Mouse (Mus musculus) forebrain, embryonic 10.5 days (tissue): ENCODE results near the gene Kirrel3. TPM values are rescaled to one million over a fixed set of nuclear protein-coding genes. Genes with fewer than 3 reads are reported as not detected.

ENCODE experiments used
- DNase-seq: peaks from one replicate; pipeline ENCODE4 v3.0.0-alpha.2; 2017; ENCODE audit warnings: low spot score; ENCODE audit errors: extremely low spot score
- H3K27ac ChIP-seq: fragments of 300-500 bp; sonication (generic); 2 replicates; pipeline ENCODE4 v1.5.1; 2016; ENCODE audit warnings: mild to moderate bottlenecking
- H3K27me3 ChIP-seq: fragments of 300-500 bp; sonication (generic); 2 replicates; pipeline ENCODE4 v1.6.1; 2016; ENCODE audit warnings: mild to moderate bottlenecking; ENCODE audit not compliant: poor library complexity, severe bottlenecking
- H3K36me3 ChIP-seq: fragments of 300-500 bp; sonication (generic); replicated peaks from 2 replicates; pipeline ENCODE4 v1.6.1; 2016; ENCODE audit warnings: mild to moderate bottlenecking, moderate library complexity
- H3K4me1 ChIP-seq: fragments of 300-500 bp; sonication (generic); 2 replicates; pipeline ENCODE4 v1.6.1; 2016
- H3K4me3 ChIP-seq: fragments of 300-500 bp; sonication (generic); 2 replicates; pipeline ENCODE4 v1.5.1; 2016; ENCODE audit warnings: mild to moderate bottlenecking, moderate library complexity
- H3K9me3 ChIP-seq: fragments of 300-500 bp; sonication (generic); 2 replicates; pipeline ENCODE4 v1.6.1; 2016; ENCODE audit warnings: mild to moderate bottlenecking, moderate library complexity
- WGBS: fragments of 180-500 bp; shearing (Covaris S2); methylation state at CpG from one replicate; pipeline ENCODE4 v1.1.7; 2016; 5-methylcytosine and 5-hydroxymethylcytosine counted together
- polyA plus RNA-seq: library from polyadenylated mRNA; unstranded; fragments of >200 nt; fragmentation: Nextera tagmentation; extraction: Ambion mirVana; gene quantifications from 2 replicates; pipeline ENCODE4 v1.2.1, GENCODE M21; 2016

The Kirrel3 gene
- polyA plus RNA-seq, 1 experiment from 2014 or later, result 3.0 TPM

DNA sequence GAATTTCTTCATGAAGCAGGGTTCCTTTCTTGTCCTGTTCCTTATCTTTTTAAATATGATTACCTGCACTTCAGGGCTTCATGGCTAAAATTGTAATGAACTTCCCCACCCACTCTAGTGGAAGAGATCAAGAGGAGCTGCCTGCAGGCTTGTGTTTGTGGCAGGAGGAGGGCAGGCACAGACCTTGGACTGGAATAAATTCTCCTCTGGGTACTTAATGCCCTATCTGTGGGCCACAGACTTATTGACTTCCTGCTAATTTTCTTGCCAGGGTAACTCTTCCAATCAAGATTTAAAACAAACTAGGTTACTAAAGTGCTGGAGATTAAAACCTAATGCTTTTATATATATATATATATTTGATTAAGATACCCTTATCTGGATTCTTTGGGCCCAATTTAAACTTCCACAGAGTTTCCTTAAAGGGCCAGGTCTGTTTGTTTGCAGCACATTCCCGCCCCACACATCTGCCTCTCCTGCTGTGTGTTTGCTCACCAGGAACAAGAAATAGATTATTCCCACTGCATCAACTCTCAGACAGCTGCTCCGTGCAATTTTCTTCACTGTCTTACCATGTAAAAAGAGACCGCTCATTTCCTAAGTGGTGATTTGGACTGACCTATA, 229.4 kb downstream of the Kirrel3 start:
- Histone ChIP-seq H3K4me3 (no peak overlapping the region), H3K4me1 (peaks cover 8% of the 10 kb centered on the region), H3K9me3 (no peaks in the 10 kb centered on the region), H3K27ac (no peak overlapping the region), H3K27me3 (peaks cover 37% of the 10 kb centered on the region), H3K36me3 (no peaks in the 10 kb centered on the region)
- no peak for DNase-seq
- WGBS, result 61% methylated on average over 3 of the region's 3 CpGs

DNA sequence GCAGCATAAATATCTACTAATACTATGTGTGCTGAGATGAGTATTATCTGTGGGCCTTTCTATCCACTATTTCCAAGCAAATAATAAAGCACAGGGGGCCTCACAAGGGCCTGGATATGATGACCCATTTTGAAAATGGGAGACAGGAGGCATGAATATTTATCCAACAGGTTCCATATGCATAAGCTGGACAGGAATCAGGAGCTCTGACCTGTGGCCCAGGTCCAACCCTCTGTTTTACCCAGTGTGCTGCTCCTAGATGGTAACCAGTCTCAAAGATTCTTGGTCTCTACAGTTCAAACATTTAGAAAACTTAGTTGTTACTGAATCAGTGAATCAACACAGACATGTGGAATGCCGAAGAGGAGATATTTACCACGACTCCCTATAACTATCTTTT, 230.8 kb downstream of the Kirrel3 start:
- Histone ChIP-seq H3K9me3 (no peaks in the 10 kb centered on the region), H3K4me3 (no peak overlapping the region), H3K4me1 (peaks cover 12% of the 10 kb centered on the region), H3K27me3 (peaks cover 46% of the 10 kb centered on the region), H3K36me3 (no peaks in the 10 kb centered on the region), H3K27ac (no peak overlapping the region)
- 83% methylated on average over 2 of the region's 2 CpGs for WGBS
- no peak for DNase-seq

DNA sequence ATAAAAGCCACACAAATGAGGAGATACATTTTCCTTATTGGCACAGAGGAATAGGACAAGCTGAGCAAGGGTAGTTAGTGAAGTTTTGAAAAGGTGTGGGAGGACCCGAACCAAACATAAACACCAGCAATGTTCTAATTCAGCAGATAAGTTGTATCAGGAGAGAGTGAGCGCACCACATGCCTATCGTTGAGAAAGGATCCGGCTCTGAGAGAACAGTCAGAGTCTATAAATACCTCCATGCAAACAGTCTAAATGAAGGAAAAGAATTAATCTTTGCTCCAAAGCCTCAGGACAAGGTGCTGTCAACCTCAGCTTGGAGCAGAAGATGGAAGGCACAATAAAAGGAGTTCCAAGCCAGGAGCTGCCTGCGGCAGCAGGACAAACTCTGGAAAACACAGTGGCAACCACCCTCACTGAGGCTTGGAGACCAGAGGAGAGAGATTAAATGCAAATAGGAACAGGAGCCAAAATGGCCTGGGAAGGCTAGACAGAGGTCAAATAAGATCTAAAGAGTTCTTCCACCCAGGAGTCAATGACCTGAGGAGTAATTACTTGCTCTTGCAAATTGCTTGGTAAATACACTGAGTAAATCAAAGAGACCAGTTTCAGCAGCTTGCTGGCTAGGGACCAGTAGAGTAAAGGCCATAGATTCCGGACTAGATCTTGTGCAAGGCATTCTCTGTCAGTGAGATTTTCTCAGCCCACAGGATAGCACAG, 235.9 kb downstream of the Kirrel3 start:
- no peak for DNase-seq
- no peaks in the 10 kb centered on the region for H3K36me3 ChIP-seq
- H3K9me3 ChIP-seq, result no peaks in the 10 kb centered on the region
- peaks cover 21% of the 10 kb centered on the region for H3K4me1 ChIP-seq
- H3K4me3 ChIP-seq, result no peak overlapping the region
- H3K27ac ChIP-seq, result no peak overlapping the region
- peaks cover 28% of the 10 kb centered on the region for H3K27me3 ChIP-seq
- 59% methylated on average over 6 of the region's 6 CpGs for WGBS

DNA sequence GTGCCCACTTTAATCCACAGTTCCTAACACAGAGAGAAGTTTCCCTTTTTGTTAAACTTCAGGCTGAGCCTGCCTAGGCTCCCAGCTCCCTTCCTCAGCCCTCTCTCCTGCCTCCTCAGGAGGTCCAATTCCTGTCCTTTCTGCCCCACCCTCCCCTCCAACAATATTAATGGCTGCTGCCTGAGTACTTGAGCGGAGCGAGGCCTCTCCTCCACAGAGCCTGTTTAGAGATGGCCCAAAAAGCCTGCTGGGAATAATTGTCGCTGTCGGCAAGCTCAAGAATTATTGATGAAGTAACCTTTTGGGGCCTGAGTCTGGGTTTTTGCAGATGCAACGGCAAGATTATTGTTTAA, 236.5 kb downstream of the Kirrel3 start:
- Histone ChIP-seq H3K4me1 (peaks cover 21% of the 10 kb centered on the region), H3K27me3 (peaks cover 28% of the 10 kb centered on the region), H3K4me3 (no peak overlapping the region), H3K36me3 (no peaks in the 10 kb centered on the region), H3K9me3 (no peaks in the 10 kb centered on the region), H3K27ac (peak overlapping the region; percentile 54; the same call in 1 of the 2 replicates)
- DNase-seq, result no peak
- 28% methylated on average over 5 of the region's 5 CpGs for WGBS

DNA sequence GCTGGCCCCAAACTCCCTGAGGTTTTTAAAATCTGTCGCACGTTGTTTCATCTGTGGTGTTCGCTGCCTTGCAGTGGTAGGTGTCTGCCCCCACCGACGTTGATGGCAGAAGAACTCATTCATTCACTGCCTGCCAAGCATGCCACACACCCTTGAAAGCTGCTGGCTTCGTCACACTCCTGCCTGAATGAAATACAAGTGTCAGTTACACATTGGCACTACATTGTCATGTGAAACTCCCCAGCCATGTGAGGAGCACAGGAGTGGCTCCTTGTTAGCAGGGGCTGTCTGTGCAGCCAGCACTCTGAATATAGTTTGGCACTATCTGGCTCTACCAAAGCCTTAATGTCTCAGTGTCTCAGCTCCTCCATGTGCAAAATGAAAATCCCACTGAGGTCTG, 246.8 kb downstream of the Kirrel3 start:
- no peaks in the 10 kb centered on the region for H3K9me3 ChIP-seq
- DNase-seq, result no peak
- H3K4me3 ChIP-seq, result no peak overlapping the region
- no peaks in the 10 kb centered on the region for H3K27me3 ChIP-seq
- H3K4me1 ChIP-seq, result peaks cover 15% of the 10 kb centered on the region
- H3K27ac ChIP-seq, result no peak overlapping the region
- 82% methylated on average over 6 of the region's 6 CpGs for WGBS
- no peaks in the 10 kb centered on the region for H3K36me3 ChIP-seq

DNA sequence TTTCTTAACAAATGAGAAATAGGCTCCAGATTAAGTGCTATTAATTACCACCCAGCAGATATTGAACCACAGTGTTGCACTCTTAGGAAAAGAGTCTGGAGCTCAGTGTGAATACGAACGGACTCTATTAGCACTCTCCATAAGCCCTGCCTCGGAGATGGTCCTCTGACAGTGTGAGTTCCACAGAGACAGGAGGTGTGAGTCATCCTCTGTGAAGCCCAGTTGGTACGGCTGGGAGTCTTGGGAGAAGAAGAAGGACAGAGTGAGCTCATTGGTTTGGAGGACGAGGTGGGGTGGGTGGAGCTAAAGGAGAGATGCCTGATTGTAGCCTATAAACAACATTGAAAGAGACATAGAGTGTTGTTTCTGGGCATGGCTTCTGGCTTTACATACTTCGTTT, 247.9 kb downstream of the Kirrel3 start:
- H3K9me3 ChIP-seq, result no peaks in the 10 kb centered on the region
- 77% methylated on average over 6 of the region's 6 CpGs for WGBS
- no peak overlapping the region for H3K4me3 ChIP-seq
- H3K36me3 ChIP-seq, result no peaks in the 10 kb centered on the region
- H3K27ac ChIP-seq, result no peak overlapping the region
- H3K4me1 ChIP-seq, result peaks cover 15% of the 10 kb centered on the region
- DNase-seq, result no peak
- H3K27me3 ChIP-seq, result no peaks in the 10 kb centered on the region

DNA sequence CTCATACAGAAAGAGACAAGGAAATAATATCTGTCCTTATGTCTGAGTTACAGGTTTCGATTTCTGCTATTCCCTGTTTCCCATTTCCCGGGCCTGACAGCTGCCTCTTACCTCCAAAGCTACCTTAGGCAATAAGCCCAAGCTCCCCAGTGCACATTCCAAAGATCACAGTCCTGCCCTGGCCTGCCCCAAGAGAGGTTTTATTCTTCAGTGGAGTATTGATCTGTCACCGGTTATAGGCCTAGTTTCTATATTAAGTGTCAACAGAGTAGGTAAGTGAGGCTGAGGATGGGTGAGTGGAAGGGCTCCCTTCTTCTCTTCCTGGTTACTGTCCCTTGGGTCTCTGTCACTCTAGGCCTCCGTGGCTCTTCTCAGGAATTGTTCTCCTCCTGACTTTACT, 249.3 kb downstream of the Kirrel3 start:
- H3K36me3 ChIP-seq, result no peaks in the 10 kb centered on the region
- DNase-seq, result no peak
- no peaks in the 10 kb centered on the region for H3K27me3 ChIP-seq
- no peak overlapping the region for H3K27ac ChIP-seq
- WGBS, result 92% methylated on average over 4 of the region's 4 CpGs
- no peak overlapping the region for H3K4me3 ChIP-seq
- peaks cover 21% of the 10 kb centered on the region for H3K4me1 ChIP-seq
- H3K9me3 ChIP-seq, result no peaks in the 10 kb centered on the region

DNA sequence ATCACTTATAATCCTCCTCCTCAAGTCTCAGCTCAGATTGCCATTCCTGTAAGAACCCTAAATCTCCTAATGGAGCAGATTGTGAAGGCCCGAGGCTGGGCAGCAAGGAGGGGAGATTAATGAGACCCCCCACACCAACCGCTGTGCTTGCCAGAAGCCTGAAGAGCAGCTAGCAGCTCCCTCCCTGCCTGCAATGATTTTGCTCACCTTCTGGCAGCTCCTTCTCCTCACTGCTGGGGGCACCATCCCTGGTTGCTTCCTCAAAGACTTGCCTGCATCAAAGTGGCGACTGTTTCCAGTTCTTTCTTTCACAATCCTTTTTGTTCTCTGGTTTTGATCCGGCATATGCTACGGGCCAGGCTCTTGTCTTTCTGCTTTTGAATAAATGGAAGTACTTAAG, 253.7 kb downstream of the Kirrel3 start:
- Histone ChIP-seq H3K27me3 (no peaks in the 10 kb centered on the region), H3K36me3 (no peaks in the 10 kb centered on the region)
- 47% methylated on average over 5 of the region's 5 CpGs for WGBS

DNA sequence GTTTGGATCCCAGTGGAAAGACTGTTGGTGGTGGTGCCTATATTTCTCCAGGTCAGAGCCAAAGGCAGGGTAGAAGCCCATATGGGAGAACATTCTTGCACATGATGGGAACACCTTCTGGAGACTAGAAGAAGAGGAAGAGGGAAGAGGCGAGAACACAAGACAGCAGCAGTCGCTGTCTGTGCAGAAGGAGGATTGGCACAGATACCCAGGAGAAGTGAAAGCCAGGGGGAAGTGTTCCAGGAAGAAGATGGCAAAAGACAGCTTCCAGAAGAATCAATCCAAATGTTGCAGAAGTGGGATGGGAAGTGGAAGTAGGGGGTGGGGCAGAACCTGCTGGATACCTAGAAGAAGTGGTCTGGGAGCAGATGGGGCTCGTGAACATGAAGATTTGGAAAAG, 255.1 kb downstream of the Kirrel3 start:
- 91% methylated on average over 3 of the region's 3 CpGs for WGBS
- Histone ChIP-seq H3K27me3 (no peaks in the 10 kb centered on the region), H3K36me3 (no peaks in the 10 kb centered on the region), H3K4me1 (peaks cover 6% of the 10 kb centered on the region; the same call in 1 of the 2 replicates), H3K9me3 (no peaks in the 10 kb centered on the region), H3K27ac (no peak overlapping the region), H3K4me3 (no peak overlapping the region)
- no peak for DNase-seq

More for the DNA sequence above, 253.7 kb downstream of the Kirrel3 start:
- Histone ChIP-seq H3K4me3 (no peak overlapping the region), H3K4me1 (peaks cover 6% of the 10 kb centered on the region; the same call in 1 of the 2 replicates), H3K9me3 (no peaks in the 10 kb centered on the region), H3K27ac (no peak overlapping the region)
- DNase-seq, result no peak

DNA sequence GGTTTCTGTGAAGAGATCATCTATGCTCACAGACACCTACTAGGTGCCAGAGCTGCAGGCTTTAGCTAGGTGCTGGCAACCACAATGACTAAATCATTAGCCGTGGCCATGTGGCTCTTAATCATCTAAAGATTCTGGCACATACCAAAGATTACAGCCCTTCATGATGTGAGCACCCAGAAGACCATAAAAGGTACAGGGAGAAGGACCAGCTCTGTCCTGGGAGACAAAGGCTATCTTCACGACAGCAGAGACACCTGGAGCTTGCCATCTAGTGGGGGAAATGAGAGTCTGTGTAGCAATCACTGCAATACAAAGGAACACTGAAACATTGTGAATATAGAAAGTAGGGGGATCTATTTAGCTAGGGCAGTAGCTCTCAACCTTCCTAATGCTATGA, 262.3 kb downstream of the Kirrel3 start:
- Histone ChIP-seq H3K36me3 (no peaks in the 10 kb centered on the region), H3K27me3 (no peaks in the 10 kb centered on the region; the same call in 1 of the 2 replicates), H3K27ac (no peak overlapping the region), H3K4me1 (peaks cover 8% of the 10 kb centered on the region), H3K4me3 (no peak overlapping the region), H3K9me3 (no peaks in the 10 kb centered on the region)
- DNase-seq, result no peak
- WGBS, result 49% methylated on average over 2 of the region's 2 CpGs

DNA sequence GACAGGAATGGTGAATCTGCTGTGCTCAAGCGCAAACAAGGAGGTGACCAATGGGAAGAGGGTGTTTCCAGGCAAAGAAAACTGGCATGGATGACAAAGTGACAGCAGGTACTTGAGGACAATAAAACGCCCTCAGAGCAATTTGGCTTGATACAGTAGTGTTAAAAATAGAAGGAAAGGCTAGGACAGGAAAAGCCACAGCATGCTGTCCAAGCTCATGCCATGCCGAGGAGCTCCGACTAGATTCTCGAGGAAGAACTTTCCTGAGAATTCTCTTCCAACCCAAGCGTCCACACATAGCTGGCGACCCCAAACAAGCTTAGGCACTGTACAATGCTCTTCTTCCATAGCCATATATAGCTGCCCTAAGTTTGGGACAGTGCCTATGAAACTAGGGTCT, 263.5 kb downstream of the Kirrel3 start:
- DNase-seq, result no peak
- Histone ChIP-seq H3K36me3 (no peaks in the 10 kb centered on the region), H3K27ac (no peak overlapping the region), H3K4me1 (peaks cover 9% of the 10 kb centered on the region), H3K27me3 (no peaks in the 10 kb centered on the region; the same call in 1 of the 2 replicates), H3K4me3 (no peak overlapping the region), H3K9me3 (no peaks in the 10 kb centered on the region)
- 87% methylated on average over 7 of the region's 7 CpGs for WGBS

DNA sequence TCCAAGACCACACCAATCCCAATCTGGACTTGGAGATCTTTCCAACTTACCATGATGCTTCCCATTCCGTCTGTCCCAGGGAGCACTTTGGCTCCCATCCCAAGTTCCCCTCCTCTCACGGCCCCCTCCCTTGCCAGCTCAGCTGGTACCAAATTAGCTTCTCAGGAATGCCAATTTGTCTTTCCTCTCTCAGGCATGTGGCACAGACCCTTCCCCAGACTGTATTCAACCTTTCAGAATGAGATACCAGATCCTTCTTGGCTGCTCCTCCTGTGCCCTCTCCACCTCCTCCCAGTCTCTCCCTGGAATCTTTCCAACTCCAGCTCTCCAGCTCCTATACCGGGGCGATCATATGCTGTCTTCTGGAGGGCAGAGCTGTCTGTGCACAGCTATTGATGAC, 264.2 kb downstream of the Kirrel3 start:
- Histone ChIP-seq H3K4me3 (no peak overlapping the region), H3K27ac (no peak overlapping the region), H3K27me3 (no peaks in the 10 kb centered on the region; the same call in 1 of the 2 replicates), H3K4me1 (peaks cover 17% of the 10 kb centered on the region), H3K36me3 (no peaks in the 10 kb centered on the region), H3K9me3 (no peaks in the 10 kb centered on the region)
- WGBS, result 88% methylated on average over 4 of the region's 4 CpGs
- DNase-seq, result no peak

DNA sequence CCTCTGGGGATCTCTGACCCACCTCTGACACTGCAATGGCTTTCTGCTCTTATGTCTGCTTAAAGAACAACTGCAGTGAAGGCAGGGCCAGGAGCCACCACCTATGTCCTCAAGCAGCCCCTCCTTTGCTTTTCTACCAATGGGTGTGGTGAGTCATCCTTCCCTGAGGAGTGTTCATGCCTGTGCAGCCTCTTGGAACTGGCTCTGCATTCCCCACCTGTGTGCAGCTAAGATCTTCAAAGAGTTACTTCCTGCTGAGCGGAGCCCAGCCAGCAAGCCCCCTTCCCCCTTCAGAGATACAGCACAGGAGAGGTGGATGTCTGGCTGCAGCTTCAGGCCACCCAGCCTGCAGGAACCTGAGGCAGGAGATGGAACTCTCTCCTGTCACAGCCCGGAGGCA, 265.2 kb downstream of the Kirrel3 start:
- 54% methylated on average over 2 of the region's 2 CpGs for WGBS
- H3K4me1 ChIP-seq, result peaks cover 21% of the 10 kb centered on the region
- no peak overlapping the region for H3K27ac ChIP-seq
- H3K4me3 ChIP-seq, result no peak overlapping the region
- DNase-seq, result no peak
- no peaks in the 10 kb centered on the region for H3K9me3 ChIP-seq
- no peaks in the 10 kb centered on the region for H3K36me3 ChIP-seq
- H3K27me3 ChIP-seq, result no peaks in the 10 kb centered on the region; the same call in 1 of the 2 replicates
